Mouse (Mus musculus) small intestine, adult 2 months (tissue): ENCODE measurements around the gene St6gal1.

Source experiments
- CTCF ChIP-seq: fragments of 200-500 bp; IDR thresholded peaks from 2 replicates; pipeline ENCODE4 v1.5.1; 2012; ENCODE audit warnings: low read depth, mild to moderate bottlenecking, control low read depth, inconsistent platforms, low read length, moderate library complexity, mixed read lengths; ENCODE audit not compliant: insufficient replicate concordance, insufficient read length; ENCODE audit errors: extremely low read depth
- POLR2A ChIP-seq: fragments of 200-500 bp; IDR thresholded peaks from 2 replicates; pipeline ENCODE4 v1.6.1; 2012; ENCODE audit warnings: low read depth, mild to moderate bottlenecking, control low read depth, inconsistent platforms, low read length, moderate library complexity

- no peak for TF ChIP-seq CTCF
- TF ChIP-seq POLR2A, result no peak
These were observed 126.3 kb downstream of the St6gal1 start for GRCm38 (mm10) chr16:23350802-23351201.
